Mouse (Mus musculus) embryonic facial prominence, embryonic 14.5 days (tissue): ENCODE measurements around the gene Gstk1. TPM values are rescaled to one million over a fixed set of nuclear protein-coding genes. Genes with fewer than 3 reads are reported as not detected.

Experiments
- ATAC-seq: fragments of 200-750 bp; cut with Nextera tagmentation; 2 replicates; pipeline ENCODE4 v1.8.0; 2017; ENCODE audit warnings: low read depth, moderate number of reproducible peaks, moderate TSS enrichment
- DNase-seq: peaks from one replicate; pipeline ENCODE4 v3.0.0-alpha.2; 2015; ENCODE audit warnings: low spot score
- H3K27ac ChIP-seq: fragments of 300-500 bp; sonication (generic); replicated peaks from 2 replicates; pipeline ENCODE4 v1.5.1; 2014; ENCODE audit warnings: low read depth, mild to moderate bottlenecking, low read length, moderate library complexity
- H3K27me3 ChIP-seq: fragments of 300-500 bp; sonication (generic); replicated peaks from 2 replicates; pipeline ENCODE4 v1.6.1; 2014; ENCODE audit warnings: low read length; ENCODE audit not compliant: control insufficient read depth, insufficient read depth
- H3K36me3 ChIP-seq: fragments of 300-500 bp; sonication (generic); 2 replicates; pipeline ENCODE4 v1.6.1; 2014; ENCODE audit warnings: low read length, mixed read lengths; ENCODE audit not compliant: control insufficient read depth, insufficient read depth
- H3K4me1 ChIP-seq: fragments of 300-500 bp; sonication (generic); 2 replicates; pipeline ENCODE4 v1.6.1; 2014; ENCODE audit warnings: antibody characterized with exemption, low read length; ENCODE audit not compliant: control insufficient read depth, insufficient read depth
- H3K4me2 ChIP-seq: fragments of 300-500 bp; sonication (generic); 2 replicates; pipeline ENCODE4 v1.6.1; 2014; ENCODE audit warnings: low read depth, mild to moderate bottlenecking, low read length, moderate library complexity, mixed read lengths
- H3K4me3 ChIP-seq: fragments of 300-500 bp; sonication (generic); 2 replicates; pipeline ENCODE4 v1.5.1; 2014; ENCODE audit warnings: low read depth, mild to moderate bottlenecking, low read length
- H3K9ac ChIP-seq: fragments of 300-500 bp; sonication (generic); 2 replicates; pipeline ENCODE4 v1.6.1; 2014; ENCODE audit warnings: low read depth, mild to moderate bottlenecking, low read length, moderate library complexity, mixed read lengths
- H3K9me3 ChIP-seq: fragments of 300-500 bp; sonication (generic); 2 replicates; pipeline ENCODE4 v1.6.1; 2016; ENCODE audit warnings: low read length; ENCODE audit not compliant: control insufficient read depth
- WGBS: fragments of 180-500 bp; shearing (Covaris S2); extraction: QIAGEN DNeasy Blood & Tissue Kit; methylation state at CpG from one replicate; pipeline ENCODE4 v1.1.7; 2014; 5-methylcytosine and 5-hydroxymethylcytosine counted together
- polyA plus RNA-seq: library from polyadenylated mRNA; unstranded; fragments of >200 nt; fragmentation: Nextera tagmentation; extraction: Ambion mirVana; gene quantifications from 2 replicates; pipeline ENCODE4 v1.2.1, GENCODE M21; 2014

The Gstk1 gene
- polyA plus RNA-seq, 1 experiment from 2014 or later = 15.8 TPM

DNA sequence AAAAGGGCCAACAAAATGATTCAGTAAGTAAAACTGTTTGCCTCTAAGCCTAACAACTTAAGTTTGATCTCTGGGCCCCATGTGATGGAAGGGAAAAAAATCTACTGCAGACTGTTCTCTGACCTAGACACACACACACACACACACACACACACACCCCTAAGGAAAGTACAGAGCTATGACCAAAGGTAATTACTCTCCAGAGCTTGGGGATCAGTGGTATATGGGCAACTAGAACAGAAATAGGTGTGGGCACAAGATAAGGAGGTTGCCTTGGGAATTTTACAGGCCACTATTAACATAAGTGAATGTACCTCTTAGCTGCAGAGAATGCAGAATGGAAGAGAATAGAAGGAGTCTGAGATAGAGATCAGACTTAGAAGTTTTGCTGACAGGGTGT lies 41.8 kb downstream of the Gstk1 start:
- H3K9ac ChIP-seq = no peak overlapping the region
- no peak overlapping the region for H3K27ac ChIP-seq
- peaks cover 14% of the 10 kb centered on the region for H3K36me3 ChIP-seq
- ATAC-seq (no peak), DNase-seq (no peak)
- no peak overlapping the region for H3K4me3 ChIP-seq
- no peaks in the 10 kb centered on the region for H3K27me3 ChIP-seq
- H3K4me1 ChIP-seq = no peaks in the 10 kb centered on the region
- no peak overlapping the region for H3K4me2 ChIP-seq
- no peaks in the 10 kb centered on the region for H3K9me3 ChIP-seq

DNA sequence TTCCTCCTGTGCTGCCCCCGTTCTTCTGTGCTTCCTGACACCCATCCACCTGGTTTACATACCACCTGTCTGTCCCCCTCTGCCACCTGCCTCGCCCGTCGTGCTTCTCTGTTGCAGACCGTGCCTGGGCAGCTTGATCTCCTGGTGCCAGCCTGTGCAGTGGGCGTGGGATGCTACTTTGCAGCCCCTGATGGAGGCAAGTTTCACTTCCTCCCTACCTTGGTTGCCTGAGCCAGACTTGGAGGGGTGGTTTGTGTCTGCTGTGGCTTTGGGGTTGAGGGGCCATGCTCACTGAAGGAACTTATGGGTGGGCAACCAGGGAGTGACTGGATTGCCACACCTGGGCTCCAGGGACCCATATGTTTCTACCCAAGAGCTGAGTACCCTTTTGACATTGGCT lies 47.6 kb downstream of the Gstk1 start:
- DNase-seq (no peak), ATAC-seq (no peak)
- Histone ChIP-seq H3K9me3 (no peaks in the 10 kb centered on the region), H3K4me3 (no peak overlapping the region), H3K27me3 (no peaks in the 10 kb centered on the region), H3K27ac (no peak overlapping the region), H3K36me3 (no peaks in the 10 kb centered on the region), H3K9ac (no peak overlapping the region), H3K4me1 (no peaks in the 10 kb centered on the region), H3K4me2 (no peak overlapping the region)
- WGBS = 84% methylated on average over 6 of the region's 6 CpGs

GRCm38 (mm10) chr6:42295549-42296094 lies 49.9 kb downstream of the Gstk1 start:
- no peaks in the 10 kb centered on the region for H3K36me3 ChIP-seq
- no peak overlapping the region for H3K27ac ChIP-seq
- DNase-seq (peak; percentile 7), ATAC-seq (no peak)
- H3K9me3 ChIP-seq = no peaks in the 10 kb centered on the region
- H3K4me1 ChIP-seq = no peaks in the 10 kb centered on the region
- WGBS = 64% methylated on average over 3 of the region's 3 CpGs
- H3K4me3 ChIP-seq = no peak overlapping the region
- H3K27me3 ChIP-seq = no peaks in the 10 kb centered on the region
- no peak overlapping the region for H3K9ac ChIP-seq
- H3K4me2 ChIP-seq = no peak overlapping the region

DNA sequence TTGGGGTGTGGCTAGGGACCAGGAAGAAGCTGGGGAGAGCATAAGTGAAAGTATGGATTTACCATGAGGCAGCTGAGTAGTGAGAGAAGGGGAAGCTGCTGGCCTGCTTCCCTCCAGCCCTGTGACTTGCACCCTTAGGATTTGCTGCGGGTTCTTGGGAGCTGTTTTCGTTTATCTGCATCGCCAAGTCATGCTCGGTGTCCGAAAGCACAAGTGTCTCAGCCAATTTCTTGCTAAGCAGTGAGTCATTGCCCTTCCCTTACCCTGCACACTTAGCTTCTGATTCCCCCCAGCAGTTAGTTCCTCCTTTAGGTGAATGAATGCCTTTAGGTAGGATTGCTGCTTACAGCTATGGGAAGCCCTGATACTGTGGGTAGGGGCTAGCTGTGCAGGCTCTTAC lies 53.6 kb downstream of the Gstk1 start:
- Histone ChIP-seq H3K9me3 (no peaks in the 10 kb centered on the region), H3K9ac (no peak overlapping the region), H3K4me1 (no peaks in the 10 kb centered on the region), H3K27me3 (no peaks in the 10 kb centered on the region), H3K27ac (no peak overlapping the region), H3K36me3 (no peaks in the 10 kb centered on the region), H3K4me3 (no peak overlapping the region), H3K4me2 (no peak overlapping the region)
- DNase-seq = no peak
- ATAC-seq = no peak
- WGBS = 77% methylated on average over 5 of the region's 5 CpGs

Other genes with a start within 250 kb of the Gstk1 start
- not detected in 2 replicates for gene Sva, start 207.5 kb upstream of the Gstk1 start, polyA plus RNA-seq
- not detected in 2 replicates for gene Tas2r139, start 105.0 kb upstream of the Gstk1 start, polyA plus RNA-seq
- gene Tas2r144, start 30.6 kb upstream of the Gstk1 start, polyA plus RNA-seq = not detected in 2 replicates
- gene Tmem139, start 16.0 kb downstream of the Gstk1 start, polyA plus RNA-seq = 0.89 and 1.0 TPM in 2 replicates
- 38.6 and 43.2 TPM in 2 replicates for gene Casp2, start 19.1 kb downstream of the Gstk1 start, polyA plus RNA-seq
- 0.66 and 0.92 TPM in 2 replicates for gene Clcn1, start 40.8 kb downstream of the Gstk1 start, polyA plus RNA-seq
- 0.43 and 0.46 TPM in 2 replicates for gene Fam131b, start 78.7 kb downstream of the Gstk1 start, polyA plus RNA-seq
- 155 and 156 TPM in 2 replicates for gene Zyx, start 103.7 kb downstream of the Gstk1 start, polyA plus RNA-seq
- gene Epha1, start 127.3 kb downstream of the Gstk1 start, polyA plus RNA-seq = 3.8 and 4.3 TPM in 2 replicates
- not detected in 2 replicates for gene Tas2r143, start 154.3 kb downstream of the Gstk1 start, polyA plus RNA-seq
- gene Tas2r135, start 159.5 kb downstream of the Gstk1 start, polyA plus RNA-seq = not detected in 2 replicates
- not detected in 2 replicates for gene Tas2r126, start 188.6 kb downstream of the Gstk1 start, polyA plus RNA-seq
- not detected in 2 replicates for gene Olfr458, start 219.3 kb downstream of the Gstk1 start, polyA plus RNA-seq
- gene Olfr457, start 230.4 kb downstream of the Gstk1 start, polyA plus RNA-seq = not detected in 2 replicates
- gene Olfr456, start 241.3 kb downstream of the Gstk1 start, polyA plus RNA-seq = 0.17 TPM in 1 of 2 replicates, not detected in the other